Comparison of ENCODE assay signal across 14 mouse cellular contexts in the genomic region with DNA sequence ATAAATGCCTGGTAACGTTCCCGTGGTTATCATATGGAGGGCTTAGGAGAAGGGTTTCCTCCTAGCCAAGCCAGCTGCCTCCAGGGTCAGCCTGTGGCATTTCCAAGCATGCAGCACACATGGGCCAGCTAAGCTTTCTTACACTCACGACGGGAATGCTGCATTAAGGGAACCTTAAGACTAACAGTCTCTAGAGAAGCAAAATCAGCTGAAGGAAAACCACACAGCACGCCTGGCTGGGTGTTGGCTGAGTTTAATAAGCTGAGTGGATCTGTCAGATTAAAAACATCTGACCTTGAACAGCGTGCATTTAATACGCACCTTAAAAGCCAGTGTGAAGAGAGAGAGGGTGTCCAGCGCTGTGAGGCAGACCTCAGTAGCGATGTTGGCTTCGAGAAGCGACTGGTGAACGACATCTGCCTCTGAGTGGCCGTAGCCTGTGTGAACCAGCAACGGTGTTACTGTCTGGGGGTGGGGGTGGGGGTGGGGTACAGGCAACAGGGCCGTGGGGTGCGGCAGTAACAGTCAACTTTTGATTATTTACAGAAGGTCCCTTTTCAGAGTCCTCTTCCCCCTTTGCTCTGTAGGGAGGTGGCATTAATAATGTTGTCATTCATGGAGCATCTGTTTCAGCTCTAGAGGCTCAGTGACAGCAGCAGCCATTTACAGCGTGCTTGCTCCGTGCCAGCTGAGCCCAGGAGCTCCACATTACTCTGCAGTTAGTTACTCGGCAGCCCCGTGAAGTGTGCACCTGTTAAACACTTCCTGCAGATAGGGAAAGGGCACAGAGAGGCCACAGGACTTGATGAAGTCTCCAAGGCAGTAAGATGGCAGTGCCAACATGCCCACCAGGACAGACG.
DNase-seq lines count a peak whose midpoint lies in the region; ATAC-seq and TF ChIP-seq lines count a peak whose summit lies in the region.
"Had no signal": no experiment of that assay in that cellular context is flagged by ENCODE, and none has a peak within 500 bp of the region (broad histone marks: within the 10 kb centered on the region; RNA-seq: fewer than 3 reads in every experiment).

No protein-coding gene starts in this region.

- H3K4me2 ChIP-seq in heart, postnatal 0 days (ENCODE audit: low read depth, low read length), result peak overlapping the region; percentile 2
- no peak overlapping the region for H3K4me2 ChIP-seq in heart, embryonic 11.5 days
- peak overlapping the region; percentile 7 for H3K4me2 ChIP-seq in limb, embryonic 15.5 days
- H3K4me2 ChIP-seq: intestine, embryonic 15.5 days had no signal

- ATAC-seq in heart, postnatal 0 days (ENCODE audit: insufficient read depth, low read depth), result peak; percentile 40; the same call in 1 of the 2 replicates
- ATAC-seq in heart, embryonic 11.5 days (replicated peaks; ENCODE audit: insufficient number of reproducible peaks, low FRiP score, low TSS enrichment), result no peak
- 0 out of 2 replicates have a peak, but pooled peaks have one; percentile 36 for ATAC-seq in limb, embryonic 15.5 days (ENCODE audit: insufficient number of reproducible peaks, low FRiP score, low TSS enrichment, low read depth)
- ATAC-seq: intestine, embryonic 15.5 days had no signal

- 0 out of 2 replicates have a peak, but pooled peaks cover 8% of the 10 kb centered on the region for H3K36me3 ChIP-seq in heart, postnatal 0 days (replicated peaks; ENCODE audit: control insufficient read depth, insufficient read depth, low read length)
- peaks cover 3% of the 10 kb centered on the region; the same call in 1 of the 2 replicates for H3K36me3 ChIP-seq in heart, embryonic 11.5 days (ENCODE audit: control insufficient read depth, insufficient read depth, low read length)
- H3K36me3 ChIP-seq in limb, embryonic 15.5 days, result peaks cover 22% of the 10 kb centered on the region

- no peak for DNase-seq in heart, postnatal 0 days (ENCODE audit: low spot score)
- peak; percentile 39 for DNase-seq in brain, adult 2 months (ENCODE audit: low read depth, low spot score)
- peak; percentile 54 for DNase-seq in forelimb bud, embryonic 11.5 days (ENCODE audit: low read depth, low spot score)
- DNase-seq in cerebellum, postnatal 36 days, result no peak
- no peak for DNase-seq in gastrocnemius, adult 8-10 months (ENCODE audit: low spot score in 2 of 2)
- no peak for DNase-seq in thymus, postnatal 0 days (ENCODE audit: low spot score)
- DNase-seq: cerebellum, adult 9-10 months; lung, postnatal 36 days; thymus, adult 2 months had no signal

- no peak for TF ChIP-seq EP300 in heart, postnatal 0 days (IDR thresholded peaks at IDR 0.05; ENCODE audit: low read depth)

- no peak overlapping the region for H3K9ac ChIP-seq in heart, postnatal 0 days (replicated peaks; ENCODE audit: low read depth, low read length)
- H3K9ac ChIP-seq in heart, embryonic 11.5 days (ENCODE audit: low read depth, low read length), result no peak overlapping the region
- H3K9ac ChIP-seq in limb, embryonic 15.5 days, result no peak overlapping the region
- H3K9ac ChIP-seq: intestine, embryonic 15.5 days had no signal

- H3K27ac ChIP-seq in heart, postnatal 0 days (ENCODE audit: low read depth), result no peak overlapping the region
- no peak overlapping the region for H3K27ac ChIP-seq in heart, embryonic 11.5 days (ENCODE audit: low read depth, low read length)
- H3K27ac ChIP-seq in limb, embryonic 15.5 days, result no peak overlapping the region
- H3K27ac ChIP-seq: intestine, embryonic 15.5 days; kidney, postnatal 0 days had no signal

- TF ChIP-seq CTCF in heart, postnatal 0 days (IDR thresholded peaks at IDR 0.05; ENCODE audit: low read depth), result no peak

- H3K4me3 ChIP-seq in heart, postnatal 0 days (ENCODE audit: low read depth, low read length), result no peak overlapping the region
- no peak overlapping the region for H3K4me3 ChIP-seq in heart, embryonic 11.5 days (ENCODE audit: low read depth, low read length)
- H3K4me3 ChIP-seq in limb, embryonic 15.5 days, result no peak overlapping the region
- H3K4me3 ChIP-seq: intestine, embryonic 15.5 days had no signal

- WGBS in heart, postnatal 0 days, result 44% methylated on average over 21 of the region's 21 CpGs
- WGBS in heart, embryonic 11.5 days (ENCODE audit: insufficient replicate concordance), result 59% methylated on average over 21 of the region's 21 CpGs
- 27% methylated on average over 21 of the region's 21 CpGs for WGBS in limb, embryonic 15.5 days

- no peaks in the 10 kb centered on the region for H3K4me1 ChIP-seq in heart, postnatal 0 days (ENCODE audit: control insufficient read depth, insufficient read depth)
- H3K4me1 ChIP-seq in heart, embryonic 11.5 days (ENCODE audit: control insufficient read depth, insufficient read depth, low read length), result peaks cover 3% of the 10 kb centered on the region; the same call in 1 of the 2 replicates
- peaks cover 15% of the 10 kb centered on the region for H3K4me1 ChIP-seq in limb, embryonic 15.5 days

- H3K9me3 ChIP-seq in heart, postnatal 0 days (replicated peaks; ENCODE audit: control insufficient read depth, low read length), result no peaks in the 10 kb centered on the region
- no peaks in the 10 kb centered on the region for H3K9me3 ChIP-seq in heart, embryonic 11.5 days (replicated peaks; ENCODE audit: control insufficient read depth, low read length)
- no peaks in the 10 kb centered on the region for H3K9me3 ChIP-seq in limb, embryonic 15.5 days
- H3K9me3 ChIP-seq: G1E; intestine, embryonic 15.5 days had no signal

- no peaks in the 10 kb centered on the region for H3K27me3 ChIP-seq in heart, postnatal 0 days (ENCODE audit: control insufficient read depth, insufficient read depth, low read length)
- H3K27me3 ChIP-seq in heart, embryonic 11.5 days (ENCODE audit: control insufficient read depth, insufficient read depth, low read length), result no peaks in the 10 kb centered on the region
- H3K27me3 ChIP-seq in limb, embryonic 15.5 days, result no peaks in the 10 kb centered on the region; the same call in 1 of the 2 replicates
- H3K27me3 ChIP-seq: intestine, embryonic 15.5 days had no signal

Comparison
In these comparisons a context has a peak if more than half of its experiments do, and no peak if none do; other contexts are left out.
1. DNase-seq: peak in brain, adult 2 months (single experiment) and forelimb bud, embryonic 11.5 days (single experiment); none in heart, postnatal 0 days (single experiment), cerebellum, postnatal 36 days (0 of 2), gastrocnemius, adult 8-10 months (0 of 2) and thymus, postnatal 0 days (single experiment).